Mouse (Mus musculus) gastrocnemius, postnatal 4 days (tissue): ENCODE data around the gene Vmn1r236. TPM values are rescaled to one million over a fixed set of nuclear protein-coding genes. Genes with fewer than 3 reads are reported as not detected.

Source experiments
- DNase-seq, 2 experiments: peaks; one replicate each; pipeline ENCODE4 v3.0.0; 2021 to 2022; ENCODE audit warnings: low spot score in 2 of 2, mixed read lengths in 2 of 2
- long read RNA-seq, 2 experiments: library from polyadenylated mRNA; stranded (forward); transcript quantifications; one replicate each; pipeline ENCODE4 v2.0.0; 2021
- microRNA-seq: library from miRNA; unstranded; fragments of <30 nt; microRNA quantifications from one replicate; pipeline ENCODE4 v1.2.0, GENCODE M21; 2021
- total RNA-seq, 2 experiments: library from RNA; stranded (reverse); gene quantifications; 2 replicates each; pipeline ENCODE4 v1.2.3; 2021

The Vmn1r236 gene
- not detected for total RNA-seq
- long read RNA-seq, experiment 1 = 0 reads
- long read RNA-seq, experiment 2 = 0 reads

- no peak for DNase-seq
These were observed at the start of gene Vmn1r236 for GRCm38 (mm10) chr17:21282642-21283041. TSS of gene Vmn1r236 (plus strand) at chr17:21282942.

- no peak for DNase-seq
These were observed 26.6 kb upstream of the Vmn1r236 start, which contains the start of gene Vmn1r235 for GRCm38 (mm10) chr17:21256111-21256510. TSS of gene Vmn1r235 (plus strand) at chr17:21256411.

GRCm38 (mm10) chr17:21272103-21272502, 10.6 kb upstream of the Vmn1r236 start:
- DNase-seq = no peak

DNA sequence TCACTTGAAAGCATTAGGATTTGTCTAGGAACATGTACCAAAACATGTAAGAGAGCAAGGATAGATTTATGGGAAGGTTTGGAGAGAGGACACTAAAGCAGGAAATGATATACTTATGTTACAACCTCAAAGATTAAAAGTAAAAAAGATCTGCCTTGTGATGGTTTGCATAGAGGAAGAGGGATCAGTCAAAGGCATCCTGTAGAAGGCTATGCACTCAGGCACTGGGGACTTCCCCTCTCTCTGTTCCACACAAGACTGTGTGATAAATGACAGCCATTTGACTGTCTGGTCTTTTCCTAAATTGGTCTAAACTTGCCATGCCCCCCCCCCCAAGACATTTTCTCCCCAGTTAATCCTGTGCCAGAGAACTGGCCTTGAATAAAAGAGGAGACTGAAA, 1.7 kb downstream of the Vmn1r236 start:
- DNase-seq = no peak

DNA sequence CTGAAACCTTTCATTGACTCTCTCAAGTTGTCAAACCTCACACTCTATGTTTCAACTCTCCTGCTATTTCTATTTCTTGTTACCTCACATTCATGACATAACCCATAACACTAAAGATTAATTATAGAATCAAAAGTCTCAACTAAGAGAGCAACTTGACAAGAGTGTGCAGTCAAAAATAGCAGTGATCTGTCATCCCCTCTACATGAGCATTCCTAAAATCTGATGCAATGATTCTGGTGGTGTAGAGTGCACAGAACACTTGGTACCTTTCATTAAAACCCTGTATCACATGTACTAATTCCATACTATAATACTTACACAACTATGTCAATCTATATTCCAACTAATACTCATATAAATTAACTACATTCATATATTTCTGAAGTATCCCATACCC, 7.0 kb downstream of the Vmn1r236 start:
- DNase-seq = no peak

DNA sequence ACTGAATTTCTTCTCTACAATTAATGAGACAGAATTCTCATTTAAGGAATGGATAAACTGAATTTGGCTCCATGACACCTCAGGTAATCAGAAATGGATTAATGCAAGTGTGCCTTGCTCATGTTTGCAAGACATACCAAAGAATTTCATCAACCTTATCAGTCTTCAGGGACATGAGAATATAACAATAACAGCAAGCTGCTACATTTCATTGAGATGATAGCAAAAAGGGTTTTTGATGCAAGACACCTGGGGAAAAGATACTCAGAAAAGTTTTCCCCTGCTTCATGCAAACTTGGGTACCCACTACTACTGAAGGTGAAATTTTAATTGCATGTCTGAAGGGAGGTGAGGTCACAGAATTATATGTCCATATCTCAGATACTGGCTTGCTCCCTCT, 28.8 kb downstream of the Vmn1r236 start, which contains the start of gene Vmn1r237:
Vmn1r237 (plus strand) TSS at position 301 of the 400 bp plus-strand sequence.
- DNase-seq = no peak

Small RNAs within 50 kb of the gene (microRNA-seq; reads per million reads assigned to microRNA genes)
- gene Gm26384 = not detected

Other genes starting within 250 kb of the Vmn1r236 start
- gene Vmn1r234, start 56.9 kb upstream of the Vmn1r236 start, total RNA-seq = not detected
- gene Vmn1r235, start 26.5 kb upstream of the Vmn1r236 start, total RNA-seq = not detected
- gene Vmn1r237, start 28.9 kb downstream of the Vmn1r236 start, total RNA-seq = not detected
- 1 to 10 TPM in 1 of 2 experiments, under 1 TPM in 1; 0.88 to 1.1 TPM for gene Zfp677, start 100.8 kb downstream of the Vmn1r236 start, total RNA-seq
- gene Zfp54, start 140.3 kb downstream of the Vmn1r236 start, total RNA-seq = 1 to 10 TPM in 1 of 2 experiments, under 1 TPM in 1; 0.91 to 1.1 TPM
- gene Zfp51, start 167.4 kb downstream of the Vmn1r236 start, total RNA-seq = 1 to 10 TPM; 4.9 to 5.6 TPM
- 1 to 10 TPM; 2.9 to 3.4 TPM for gene Zfp53, start 206.1 kb downstream of the Vmn1r236 start, total RNA-seq